Mouse (Mus musculus) urinary bladder, postnatal 14 days (tissue): Measurements from ENCODE around the gene Zbtb24.

Experiments
- DNase-seq: peaks from one replicate; pipeline ENCODE4 v3.0.0; 2021; ENCODE audit warnings: low spot score

Zbtb24 gene

GRCm38 (mm10) chr10:41504996-41505395 lies 54.8 kb downstream of the Zbtb24 start:
- no peak for DNase-seq

DNA sequence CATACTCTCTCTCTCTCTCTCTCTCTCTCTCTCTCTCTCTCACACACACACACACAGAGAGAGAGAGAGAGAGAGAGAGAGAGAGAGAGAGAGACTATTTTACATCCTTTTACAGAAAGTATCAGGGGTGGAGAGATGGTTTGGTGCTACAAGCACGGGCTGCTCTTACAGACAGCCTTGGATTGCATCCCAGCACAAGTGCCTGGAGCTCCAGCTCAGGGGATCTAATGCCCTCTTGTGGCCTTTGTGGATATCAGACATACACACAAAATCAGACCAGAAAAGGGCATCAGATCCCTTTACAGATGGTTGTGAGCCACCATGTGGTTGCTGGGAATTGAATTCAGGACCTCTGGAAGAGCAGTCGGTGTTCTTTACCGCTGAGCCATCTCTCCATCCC lies 55.3 kb downstream of the Zbtb24 start:
- DNase-seq: peak; percentile 70

DNA sequence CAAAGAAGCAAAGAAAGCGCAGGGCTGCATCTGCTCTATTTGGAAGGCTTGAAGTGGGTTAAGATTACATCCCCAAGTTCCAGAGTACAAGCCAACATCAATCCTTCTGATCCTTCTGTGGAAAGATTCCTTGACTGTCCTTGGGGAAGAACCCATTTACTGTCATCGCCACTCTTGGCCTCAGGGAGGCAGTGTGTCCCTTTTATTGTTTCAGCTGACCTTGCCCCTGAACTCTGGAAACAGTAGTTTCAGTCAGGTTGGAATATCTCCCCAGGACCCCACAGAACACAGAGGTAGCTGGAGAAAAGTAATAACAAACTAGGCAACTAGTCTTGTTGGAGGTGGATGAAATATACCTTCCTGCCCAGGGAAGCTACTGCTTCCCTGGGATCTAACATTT lies 59.0 kb downstream of the Zbtb24 start:
- DNase-seq: no peak

DNA sequence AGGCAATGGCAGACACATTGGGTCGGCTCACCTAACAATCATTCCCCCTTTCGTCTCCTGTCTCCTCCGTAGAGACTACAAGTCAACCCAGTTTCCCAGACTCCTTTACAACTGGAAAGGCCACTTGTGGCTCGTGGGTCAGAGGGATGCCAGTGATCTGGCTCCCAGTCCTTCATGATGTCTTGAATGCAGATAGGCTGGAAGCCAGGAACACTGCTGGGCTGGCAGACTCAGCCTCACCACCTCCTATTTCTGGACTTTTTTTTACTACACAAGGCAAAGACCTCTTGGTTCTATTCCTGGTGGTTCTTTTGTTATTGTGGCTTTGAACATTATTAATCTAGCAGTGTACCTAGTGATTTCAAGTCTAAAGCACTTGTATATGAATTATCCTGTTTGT lies 64.1 kb downstream of the Zbtb24 start:
- DNase-seq: no peak

DNA sequence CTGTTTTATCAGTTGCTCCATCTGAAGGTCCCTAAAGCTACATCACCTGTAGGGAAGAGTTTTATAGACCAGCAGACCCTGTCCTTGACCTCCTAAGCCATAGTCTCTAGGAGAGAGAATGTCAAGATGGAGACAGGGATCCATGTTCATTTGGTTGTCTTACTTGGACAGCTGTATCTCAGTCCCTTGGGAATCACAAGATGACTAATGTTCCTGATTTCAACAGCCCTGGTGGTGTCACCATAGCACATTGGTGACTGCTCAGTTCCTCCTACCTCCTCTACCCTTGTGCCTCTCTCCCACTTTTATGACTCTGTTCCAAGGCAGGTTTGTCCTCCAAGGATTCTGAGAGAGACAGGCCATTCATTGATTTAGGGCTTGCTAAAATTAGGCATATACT lies 64.7 kb downstream of the Zbtb24 start:
- no peak for DNase-seq
